Mouse (Mus musculus) spleen, adult 2 months (tissue): ENCODE data around the gene Ankfy1.

ENCODE experiments used
- CTCF ChIP-seq: fragments of 200-500 bp; IDR thresholded peaks from 2 replicates; pipeline ENCODE4 v1.5.1; 2011; ENCODE audit warnings: mild to moderate bottlenecking, inconsistent platforms; ENCODE audit not compliant: insufficient read depth, insufficient read length, insufficient replicate concordance; ENCODE audit errors: extremely low read depth
- POLR2A ChIP-seq: fragments of 200-500 bp; IDR thresholded peaks from 2 replicates; pipeline ENCODE4 v1.6.1; 2011; ENCODE audit warnings: low read depth, low read length, inconsistent platforms

GRCm38 (mm10) chr11:72642730-72643129 is 47.1 kb upstream of the Ankfy1 start:
- no peak for TF ChIP-seq CTCF
- no peak for TF ChIP-seq POLR2A
